Comparison of ENCODE assay signal across 8 mouse cellular contexts in the genomic region with DNA sequence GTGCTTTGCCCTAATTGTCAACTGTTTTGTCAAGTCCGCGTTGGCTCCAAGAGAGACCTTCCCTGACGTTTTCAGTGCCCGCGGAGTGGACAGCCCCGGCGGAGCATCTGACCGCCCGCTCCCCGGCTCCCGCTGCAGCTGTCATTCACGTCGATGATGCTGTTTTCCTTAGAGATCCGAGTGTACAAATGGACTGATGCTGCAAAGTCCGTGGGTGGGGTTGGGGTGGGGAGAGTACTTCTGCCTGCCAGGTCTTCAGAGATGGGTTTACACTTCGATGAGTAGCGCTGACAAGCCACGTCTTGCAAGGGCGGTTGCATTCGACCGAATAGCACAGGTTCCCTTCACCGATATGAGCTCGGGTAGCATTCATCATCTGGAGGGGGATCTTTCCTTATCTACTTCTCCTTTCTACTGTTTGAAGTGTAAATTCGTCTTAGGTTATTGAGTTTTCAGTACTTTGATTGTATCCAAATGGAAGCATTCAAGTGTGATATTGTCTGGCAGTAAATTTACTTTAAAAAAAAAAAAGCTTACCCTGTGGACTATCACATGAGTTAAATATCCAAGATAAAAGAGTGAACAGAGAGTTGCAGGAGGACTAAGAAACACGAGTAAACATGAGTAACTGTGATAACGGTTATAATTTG. TPM values are rescaled to one million over a fixed set of nuclear protein-coding genes. Genes with fewer than 3 reads are reported as not detected.
A peak's percentile ranks its signal among the peaks of the same experiment; 100 is the strongest.
DNase-seq lines count a peak whose midpoint lies in the region; ATAC-seq and TF ChIP-seq lines count a peak whose summit lies in the region.

No protein-coding gene starts in this region.

- H3K4me2 ChIP-seq in forebrain, embryonic 11.5 days (ENCODE audit: low read depth, low read length, severe bottlenecking): peak overlapping the region; percentile 64
- H3K4me2 ChIP-seq in liver, embryonic 12.5 days: peak overlapping the region; percentile 84
- peak overlapping the region; percentile 76 for H3K4me2 ChIP-seq in stomach, embryonic 16.5 days (ENCODE audit: low read depth, low read length)

- WGBS in cerebellum, adult 2 months: 2% methylated on average over 26 of the region's 26 CpGs
- WGBS in forebrain, embryonic 11.5 days: 4% methylated on average over 26 of the region's 26 CpGs
- 3% methylated on average over 26 of the region's 26 CpGs for WGBS in liver, embryonic 12.5 days (ENCODE audit: insufficient replicate concordance)
- 2% methylated on average over 26 of the region's 26 CpGs for WGBS in stomach, embryonic 16.5 days

- H3K4me3 ChIP-seq in cerebellum, adult 2 months (replicated peaks; ENCODE audit: insufficient read depth, low read depth, low read length): peak overlapping the region; percentile 79
- peak overlapping the region; percentile 77 for H3K4me3 ChIP-seq in forebrain, embryonic 11.5 days (ENCODE audit: low read depth, low read length)
- H3K4me3 ChIP-seq in liver, embryonic 12.5 days: peak overlapping the region; percentile 96
- peak overlapping the region; percentile 57 for H3K4me3 ChIP-seq in stomach, embryonic 16.5 days (replicated peaks; ENCODE audit: low read length)

- peak overlapping the region; percentile 92 for H3K9ac ChIP-seq in forebrain, embryonic 11.5 days (ENCODE audit: low read length)
- H3K9ac ChIP-seq in liver, embryonic 12.5 days: peak overlapping the region; percentile 89
- H3K9ac ChIP-seq in stomach, embryonic 16.5 days (ENCODE audit: low read length): peak overlapping the region; percentile 77

- no peaks in the 10 kb centered on the region for H3K27me3 ChIP-seq in cerebellum, adult 2 months (ENCODE audit: control insufficient read depth, insufficient read depth, low read length)
- H3K27me3 ChIP-seq in forebrain, embryonic 11.5 days (ENCODE audit: control insufficient read depth, insufficient read depth, low read length): no peaks in the 10 kb centered on the region
- H3K27me3 ChIP-seq in liver, embryonic 12.5 days (replicated peaks): no peaks in the 10 kb centered on the region
- H3K27me3 ChIP-seq in stomach, embryonic 16.5 days (ENCODE audit: control insufficient read depth, insufficient read depth, low read length): no peaks in the 10 kb centered on the region

- ATAC-seq in cerebellum, adult (ENCODE audit: insufficient number of reproducible peaks, low FRiP score, low TSS enrichment): no peak
- ATAC-seq in CD4-positive, CD25-positive, alpha-beta regulatory T cell, adult 4 months: peak; percentile 5
- peak; percentile 61 for ATAC-seq in forebrain, embryonic 11.5 days (replicated peaks; ENCODE audit: low FRiP score)
- peak; percentile 39 for ATAC-seq in liver, embryonic 12.5 days
- peak; percentile 22; the same call in 1 of the 2 replicates for ATAC-seq in stomach, embryonic 16.5 days (ENCODE audit: insufficient read depth, low FRiP score)

- H3K4me1 ChIP-seq in cerebellum, adult 2 months (ENCODE audit: control insufficient read depth, insufficient read depth, low read length): no peaks in the 10 kb centered on the region
- H3K4me1 ChIP-seq in forebrain, embryonic 11.5 days (replicated peaks; ENCODE audit: control insufficient read depth, insufficient read depth, low read length): no peaks in the 10 kb centered on the region
- peaks cover 30% of the 10 kb centered on the region for H3K4me1 ChIP-seq in liver, embryonic 12.5 days
- H3K4me1 ChIP-seq in stomach, embryonic 16.5 days (ENCODE audit: control insufficient read depth, insufficient read depth, low read length): no peaks in the 10 kb centered on the region

- H3K36me3 ChIP-seq in forebrain, embryonic 11.5 days (ENCODE audit: control insufficient read depth, insufficient read depth, low read length): no peaks in the 10 kb centered on the region
- H3K36me3 ChIP-seq in liver, embryonic 12.5 days: 0 out of 2 replicates have a peak, but pooled peaks cover 2% of the 10 kb centered on the region
- H3K36me3 ChIP-seq in stomach, embryonic 16.5 days (ENCODE audit: control insufficient read depth, insufficient read depth, low read length): no peaks in the 10 kb centered on the region

- DNase-seq in cerebellum, adult 2 months: no peak
- no peak for DNase-seq in forebrain, embryonic 11.5 days (ENCODE audit: low spot score)
- no peak for DNase-seq in cerebellum, postnatal 36 days
- no peak for DNase-seq in kidney, postnatal 25 days

- no peak for TF ChIP-seq POLR2A in cerebellum, adult 2 months (IDR thresholded peaks at IDR 0.05; ENCODE audit: borderline replicate concordance, insufficient read depth, low read length)

- no peaks in the 10 kb centered on the region for H3K9me3 ChIP-seq in forebrain, embryonic 11.5 days (ENCODE audit: control insufficient read depth, low read length)
- H3K9me3 ChIP-seq in liver, embryonic 12.5 days (replicated peaks): no peaks in the 10 kb centered on the region
- no peaks in the 10 kb centered on the region for H3K9me3 ChIP-seq in stomach, embryonic 16.5 days (replicated peaks; ENCODE audit: control insufficient read depth, low read length)

- TF ChIP-seq CTCF in cerebellum, adult 2 months (IDR thresholded peaks at IDR 0.05; ENCODE audit: borderline replicate concordance, insufficient read depth, low read depth, low read length): no peak

- peak overlapping the region; percentile 99 for H3K27ac ChIP-seq in cerebellum, adult 2 months (ENCODE audit: insufficient read depth, low read length)
- peak overlapping the region; percentile 80; the same call in 1 of the 2 replicates for H3K27ac ChIP-seq in forebrain, embryonic 11.5 days (ENCODE audit: low read depth, low read length)
- peak overlapping the region; percentile 89 for H3K27ac ChIP-seq in liver, embryonic 12.5 days
- peak overlapping the region; percentile 97 for H3K27ac ChIP-seq in stomach, embryonic 16.5 days (ENCODE audit: low read length)

RNA-seq across cellular contexts. Expression of a gene that starts 21.3 kb away (rescaled TPM):
- polyA plus RNA-seq in cerebellum, adult 2 months (2012; rRNA removed): 29.4 and 30.6 TPM in 2 replicates
- not detected for polyA plus RNA-seq in CD4-positive, CD25-positive, alpha-beta regulatory T cell, adult 4 months (2017; shearing (Covaris generic))
- 0.08 TPM in 1 of 2 replicates, not detected in the other for polyA plus RNA-seq in forebrain, embryonic 11.5 days (2014; fragmentation: Nextera tagmentation; extraction: Ambion mirVana)
- polyA plus RNA-seq in liver, embryonic 12.5 days (2016; fragmentation: Nextera tagmentation; extraction: Ambion mirVana): not detected in 2 replicates
- not detected in 2 replicates for polyA plus RNA-seq in stomach, embryonic 16.5 days (2015; fragmentation: Nextera tagmentation; extraction: Ambion mirVana)

RNA-seq across cellular contexts. Expression of a gene that starts 35.0 kb away (rescaled TPM):
- polyA plus RNA-seq in cerebellum, adult 2 months (2012; rRNA removed): 15.1 and 16.2 TPM in 2 replicates
- 10 to 100 TPM; 16.3 to 19.6 TPM for polyA plus RNA-seq in CD4-positive, CD25-positive, alpha-beta regulatory T cell, adult 4 months (2017; shearing (Covaris generic))
- polyA plus RNA-seq in forebrain, embryonic 11.5 days (2014; fragmentation: Nextera tagmentation; extraction: Ambion mirVana): 39.6 TPM in 2 replicates
- polyA plus RNA-seq in liver, embryonic 12.5 days (2016; fragmentation: Nextera tagmentation; extraction: Ambion mirVana): 14.0 and 14.1 TPM in 2 replicates
- 17.1 and 19.3 TPM in 2 replicates for polyA plus RNA-seq in stomach, embryonic 16.5 days (2015; fragmentation: Nextera tagmentation; extraction: Ambion mirVana)

Comparison
In these comparisons a context has a peak if more than half of its experiments do, and no peak if none do; other contexts are left out.
1. RNA of a gene that starts 21.3 kb away (polyA plus RNA-seq): 29.4 to 30.6 TPM in cerebellum, adult 2 months; 0.08 TPM in forebrain, embryonic 11.5 days, not detected in stomach, embryonic 16.5 days, not detected in liver, embryonic 12.5 days and not detected in CD4-positive, CD25-positive, alpha-beta regulatory T cell, adult 4 months; every median in the first group is over 10 times any median in the second.
2. Peak in every context shown above with its lines, with median percentiles within 50 percentile points of each other: H3K27ac ChIP-seq, H3K4me3 ChIP-seq, H3K4me2 ChIP-seq and H3K9ac ChIP-seq.